Mouse (Mus musculus): Measurements from ENCODE around the gene 1810046K07Rik. TPM values are rescaled to one million over a fixed set of nuclear protein-coding genes. Genes with fewer than 3 reads are reported as not detected.

1810046K07Rik gene
- not detected in 2 replicates for polyA plus RNA-seq (2016; fragmentation: Nextera tagmentation; extraction: Ambion mirVana)

DNA sequence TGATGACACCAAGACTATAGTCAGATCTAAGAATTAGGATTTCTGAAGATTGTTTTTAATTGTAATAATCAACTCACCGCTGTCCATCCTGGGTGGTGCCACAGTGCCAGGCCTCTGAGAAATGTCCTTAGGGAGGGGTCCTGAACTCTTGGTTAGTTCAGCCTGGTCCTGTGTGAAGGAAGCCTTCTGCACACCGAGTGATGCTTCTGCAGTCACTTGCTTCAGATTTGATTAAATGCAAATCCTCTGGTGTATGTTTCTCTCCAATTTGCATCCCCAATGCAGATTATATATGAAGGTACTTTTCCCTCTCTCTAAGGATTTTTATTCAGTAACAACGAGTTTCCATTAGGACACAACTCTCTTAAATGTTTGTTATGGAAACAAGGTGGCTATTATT lies at the start of gene 1810046K07Rik:
Gene 1810046K07Rik (minus strand): TSS at position 187 of the 400 bp plus-strand sequence.
- WGBS: 83% methylated on average over 3 of the region's 3 CpGs

DNA sequence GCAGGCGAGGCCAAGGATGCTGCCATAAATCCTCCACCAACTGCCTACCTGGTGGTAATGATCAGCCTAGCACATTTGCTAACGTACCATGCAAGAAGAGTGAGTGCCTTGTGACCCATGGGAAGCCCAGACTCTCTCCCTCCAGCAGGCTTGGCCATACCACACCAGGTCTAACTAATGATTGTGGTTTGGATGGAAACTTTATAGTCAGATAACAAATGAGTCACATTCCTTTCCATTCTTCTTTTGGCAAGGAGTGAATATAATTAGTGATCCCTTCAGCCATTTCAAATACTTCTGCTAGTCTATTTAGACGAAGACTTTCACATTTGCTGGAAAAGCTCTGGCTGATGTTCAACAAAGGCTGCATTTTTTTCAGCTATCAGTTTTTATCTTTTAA lies 40.8 kb upstream of the 1810046K07Rik start:
- 76% methylated on average over 3 of the region's 3 CpGs for WGBS
- Histone ChIP-seq H3K4me1 (no peaks in the 10 kb centered on the region), H3K9ac (no peak overlapping the region), H3K27ac (no peak overlapping the region), H3K4me2 (no peak overlapping the region), H3K27me3 (no peaks in the 10 kb centered on the region), H3K36me3 (replicated peaks) (no peaks in the 10 kb centered on the region), H3K9me3 (no peaks in the 10 kb centered on the region), H3K4me3 (replicated peaks) (no peak overlapping the region)
- ATAC-seq (ENCODE audit: low FRiP score): no peak

More for the DNA sequence above, at the start of gene 1810046K07Rik:
- no peak within 1 kb of the TSS for H3K4me2 ChIP-seq
- no peaks in the 10 kb centered on the region for H3K27me3 ChIP-seq
- H3K36me3 ChIP-seq (replicated peaks): no peaks in the 10 kb centered on the region
- no peak within 1 kb of the TSS for H3K27ac ChIP-seq
- no peak within 1 kb of the TSS for H3K4me3 ChIP-seq (replicated peaks)
- ATAC-seq (ENCODE audit: low FRiP score): no peak
- H3K9ac ChIP-seq: no peak within 1 kb of the TSS
- H3K4me1 ChIP-seq: no peaks in the 10 kb centered on the region
- H3K9me3 ChIP-seq: no peaks in the 10 kb centered on the region

DNA sequence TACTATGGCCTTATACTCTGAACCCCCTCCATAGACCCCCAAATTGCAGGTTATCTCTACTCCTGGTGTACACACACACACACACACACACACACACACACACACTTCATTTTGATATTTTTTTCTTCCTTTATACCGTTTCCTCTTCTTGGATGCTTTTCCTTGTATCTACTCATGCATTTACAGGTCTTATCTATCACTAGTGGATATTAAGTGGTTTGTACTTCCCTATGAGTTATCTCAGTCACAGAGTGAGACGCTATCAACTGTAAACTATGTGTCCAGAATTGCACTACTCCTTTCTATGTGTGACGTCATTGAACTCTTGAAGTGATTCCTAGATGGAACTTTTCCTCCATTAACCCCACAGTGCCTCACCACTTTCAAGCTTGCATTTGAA lies 38.4 kb upstream of the 1810046K07Rik start:
- Histone ChIP-seq H3K9ac (no peak overlapping the region), H3K27me3 (no peaks in the 10 kb centered on the region), H3K27ac (no peak overlapping the region), H3K4me1 (no peaks in the 10 kb centered on the region), H3K4me3 (replicated peaks) (no peak overlapping the region), H3K9me3 (no peaks in the 10 kb centered on the region), H3K4me2 (no peak overlapping the region), H3K36me3 (replicated peaks) (no peaks in the 10 kb centered on the region)
- ATAC-seq (ENCODE audit: low FRiP score): no peak
- WGBS: 91% methylated on average over 3 of the region's 3 CpGs

DNA sequence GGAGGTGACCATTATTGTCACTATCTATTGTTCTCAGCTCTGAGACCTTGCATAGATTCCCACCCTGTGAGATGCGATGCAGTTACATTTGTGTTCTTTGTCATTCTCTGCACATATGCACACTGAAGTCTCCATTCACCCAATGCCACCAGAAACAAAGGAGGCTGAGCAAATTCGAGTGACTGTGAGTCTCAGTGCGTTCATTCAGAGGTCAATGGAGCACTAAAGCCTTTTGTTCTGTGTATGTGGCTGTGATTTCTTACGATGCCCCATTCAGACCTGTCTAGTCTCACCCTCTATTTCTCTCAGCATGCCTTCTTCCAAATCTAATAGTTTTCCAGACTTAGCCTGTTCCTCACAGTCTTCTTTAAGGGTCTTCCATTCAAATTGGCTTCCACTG lies 35.3 kb upstream of the 1810046K07Rik start:
- 12% methylated on average over 4 of the region's 4 CpGs for WGBS
- H3K9me3 ChIP-seq: no peaks in the 10 kb centered on the region
- no peaks in the 10 kb centered on the region for H3K36me3 ChIP-seq (replicated peaks)
- H3K9ac ChIP-seq: no peak overlapping the region
- no peak overlapping the region for H3K4me2 ChIP-seq
- H3K4me3 ChIP-seq (replicated peaks): no peak overlapping the region
- no peaks in the 10 kb centered on the region for H3K4me1 ChIP-seq
- no peak for ATAC-seq (ENCODE audit: low FRiP score)
- H3K27ac ChIP-seq: no peak overlapping the region
- H3K27me3 ChIP-seq: no peaks in the 10 kb centered on the region

DNA sequence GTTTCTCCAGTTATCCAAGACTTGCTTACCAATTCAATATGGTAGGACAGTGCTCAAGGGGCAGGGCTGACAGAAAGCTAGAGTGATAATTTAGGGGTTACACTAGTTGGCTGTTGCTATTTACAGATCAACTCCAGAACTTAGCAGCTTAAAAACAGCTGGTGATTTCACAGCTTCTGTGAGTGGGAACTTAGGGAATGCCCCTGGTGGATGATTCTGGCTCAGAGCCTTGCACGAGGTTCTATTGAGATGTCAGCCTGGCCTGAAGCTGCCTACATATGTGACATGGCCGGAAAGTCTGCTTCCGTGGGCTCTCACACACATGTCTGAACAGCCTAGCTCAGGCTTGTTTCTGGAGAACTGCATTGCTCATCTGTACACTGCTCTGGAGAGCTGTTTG lies 24.8 kb upstream of the 1810046K07Rik start:
- ATAC-seq (ENCODE audit: low FRiP score): no peak
- Histone ChIP-seq H3K4me3 (replicated peaks) (no peak overlapping the region), H3K9ac (no peak overlapping the region), H3K9me3 (no peaks in the 10 kb centered on the region), H3K27ac (no peak overlapping the region), H3K4me1 (no peaks in the 10 kb centered on the region), H3K36me3 (replicated peaks) (no peaks in the 10 kb centered on the region), H3K4me2 (no peak overlapping the region), H3K27me3 (no peaks in the 10 kb centered on the region)
- WGBS: 82% methylated on average over 3 of the region's 3 CpGs

DNA sequence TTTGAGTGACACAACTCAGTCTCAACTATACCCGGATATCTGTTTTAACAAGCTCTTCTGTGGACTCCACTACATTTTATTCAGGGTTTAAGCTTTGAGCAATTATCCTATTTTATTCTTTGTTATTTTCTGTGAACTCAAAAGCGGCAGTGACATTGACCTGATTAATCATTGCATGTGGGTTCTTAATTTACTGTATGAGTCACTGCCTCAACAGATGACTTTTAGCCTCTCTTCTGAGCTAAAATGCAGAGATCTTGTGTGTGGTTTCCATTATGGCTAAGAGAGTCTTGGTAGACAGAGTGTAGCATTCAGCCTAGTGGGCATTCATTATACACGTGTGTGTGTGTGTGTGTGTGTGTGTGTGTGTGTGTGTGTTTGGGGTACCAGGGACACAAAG lies 24.2 kb upstream of the 1810046K07Rik start:
- H3K4me3 ChIP-seq (replicated peaks): no peak overlapping the region
- no peaks in the 10 kb centered on the region for H3K9me3 ChIP-seq
- H3K4me1 ChIP-seq: no peaks in the 10 kb centered on the region
- no peak for ATAC-seq (ENCODE audit: low FRiP score)
- 81% methylated on average over 3 of the region's 3 CpGs for WGBS
- no peaks in the 10 kb centered on the region for H3K36me3 ChIP-seq (replicated peaks)
- H3K27me3 ChIP-seq: no peaks in the 10 kb centered on the region
- no peak overlapping the region for H3K27ac ChIP-seq
- no peak overlapping the region for H3K9ac ChIP-seq
- no peak overlapping the region for H3K4me2 ChIP-seq

DNA sequence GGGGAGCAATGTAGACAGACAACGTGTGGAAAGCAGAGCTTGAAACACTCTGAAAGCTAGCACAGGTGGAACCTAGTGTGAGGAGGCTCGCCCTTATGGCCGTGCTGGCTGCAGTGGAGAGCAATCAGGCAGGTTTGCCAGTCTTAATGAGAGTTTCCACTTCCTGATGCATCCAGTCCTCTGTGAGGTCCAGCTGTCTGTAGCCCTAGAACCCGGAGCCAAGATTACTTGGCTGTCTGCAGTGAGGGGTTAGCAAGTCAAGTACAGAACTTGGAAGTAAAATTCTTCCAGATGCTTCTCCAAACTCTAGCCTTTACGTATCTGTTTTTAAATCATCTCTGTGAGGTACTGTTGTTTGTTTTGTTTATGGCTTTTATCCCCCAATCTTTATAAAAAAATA lies 20.7 kb upstream of the 1810046K07Rik start:
- WGBS: 85% methylated on average over 5 of the region's 5 CpGs
- no peaks in the 10 kb centered on the region for H3K36me3 ChIP-seq (replicated peaks)
- ATAC-seq (ENCODE audit: low FRiP score): no peak
- H3K4me3 ChIP-seq (replicated peaks): no peak overlapping the region
- no peaks in the 10 kb centered on the region for H3K4me1 ChIP-seq
- H3K4me2 ChIP-seq: no peak overlapping the region
- no peaks in the 10 kb centered on the region for H3K27me3 ChIP-seq
- H3K9ac ChIP-seq: no peak overlapping the region
- no peaks in the 10 kb centered on the region for H3K9me3 ChIP-seq
- no peak overlapping the region for H3K27ac ChIP-seq

DNA sequence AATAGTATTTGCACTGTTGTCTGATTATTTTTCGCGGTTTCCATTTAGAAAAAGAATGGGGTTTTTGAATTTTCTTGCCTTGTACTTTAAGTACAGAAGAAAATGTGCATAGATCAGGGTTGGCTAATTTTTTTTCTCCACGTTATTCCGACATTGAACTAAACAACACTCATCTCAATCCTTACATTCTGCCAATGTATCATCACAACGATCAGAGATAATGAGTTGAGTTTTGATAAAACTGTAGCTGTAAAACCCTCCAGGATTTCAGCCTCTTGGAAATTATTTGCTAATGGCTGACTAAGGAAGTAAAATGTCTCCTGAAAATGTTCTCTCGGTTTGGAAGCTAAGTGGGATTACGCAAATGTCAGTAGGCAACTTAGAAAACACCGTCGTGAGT lies 17.1 kb upstream of the 1810046K07Rik start:
- no peak overlapping the region for H3K27ac ChIP-seq
- H3K4me2 ChIP-seq: no peak overlapping the region
- H3K9me3 ChIP-seq: no peaks in the 10 kb centered on the region
- no peak for ATAC-seq (ENCODE audit: low FRiP score)
- H3K27me3 ChIP-seq: no peaks in the 10 kb centered on the region
- no peak overlapping the region for H3K4me3 ChIP-seq (replicated peaks)
- H3K36me3 ChIP-seq (replicated peaks): no peaks in the 10 kb centered on the region
- no peaks in the 10 kb centered on the region for H3K4me1 ChIP-seq
- WGBS: 93% methylated on average over 9 of the region's 9 CpGs
- H3K9ac ChIP-seq: no peak overlapping the region

DNA sequence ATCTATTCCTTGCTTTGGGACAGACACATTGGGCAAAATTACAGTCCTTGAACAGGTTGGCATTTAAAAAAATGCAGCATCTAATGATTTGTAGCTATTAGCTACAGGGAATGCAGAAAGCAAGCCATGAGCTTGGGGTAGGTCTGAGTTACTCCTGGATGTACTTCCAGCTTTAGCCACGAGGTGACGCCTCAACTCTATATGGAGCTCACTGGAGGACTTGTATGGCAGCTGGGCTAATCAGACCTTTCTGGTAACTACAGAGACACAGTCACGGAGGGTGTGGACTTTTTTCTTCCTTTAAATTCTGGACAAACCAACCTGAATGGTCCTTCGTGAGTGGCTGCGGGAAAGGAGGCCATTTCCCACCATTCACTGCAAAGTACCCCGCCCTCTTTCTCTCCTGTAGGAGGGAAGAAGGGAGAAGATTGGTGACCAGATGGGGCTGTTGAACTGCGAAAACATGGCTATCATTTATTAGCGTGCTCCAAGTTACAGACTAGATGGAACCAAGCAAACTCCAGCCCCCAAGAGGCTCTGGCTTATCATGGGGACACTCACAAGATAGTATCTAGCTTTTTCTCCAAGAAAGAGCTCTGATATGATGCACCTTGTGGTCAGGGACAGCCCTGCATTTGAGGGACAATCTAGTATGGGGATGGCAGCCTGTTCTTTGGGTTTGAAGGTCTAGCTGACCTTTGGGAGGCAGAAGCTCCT lies 6.7 kb upstream of the 1810046K07Rik start:
- peak; percentile 75; the same call in 1 of the 2 replicates for ATAC-seq (ENCODE audit: low FRiP score)
- Histone ChIP-seq H3K9ac (no peak overlapping the region), H3K4me3 (replicated peaks) (no peak overlapping the region), H3K4me2 (peak overlapping the region; percentile 30; the same call in 1 of the 2 replicates), H3K9me3 (no peaks in the 10 kb centered on the region), H3K36me3 (replicated peaks) (no peaks in the 10 kb centered on the region), H3K27me3 (no peaks in the 10 kb centered on the region), H3K4me1 (0 out of 2 replicates have a peak, but pooled peaks cover 2% of the 10 kb centered on the region), H3K27ac (no peak overlapping the region)
- 28% methylated on average over 8 of the region's 8 CpGs for WGBS

DNA sequence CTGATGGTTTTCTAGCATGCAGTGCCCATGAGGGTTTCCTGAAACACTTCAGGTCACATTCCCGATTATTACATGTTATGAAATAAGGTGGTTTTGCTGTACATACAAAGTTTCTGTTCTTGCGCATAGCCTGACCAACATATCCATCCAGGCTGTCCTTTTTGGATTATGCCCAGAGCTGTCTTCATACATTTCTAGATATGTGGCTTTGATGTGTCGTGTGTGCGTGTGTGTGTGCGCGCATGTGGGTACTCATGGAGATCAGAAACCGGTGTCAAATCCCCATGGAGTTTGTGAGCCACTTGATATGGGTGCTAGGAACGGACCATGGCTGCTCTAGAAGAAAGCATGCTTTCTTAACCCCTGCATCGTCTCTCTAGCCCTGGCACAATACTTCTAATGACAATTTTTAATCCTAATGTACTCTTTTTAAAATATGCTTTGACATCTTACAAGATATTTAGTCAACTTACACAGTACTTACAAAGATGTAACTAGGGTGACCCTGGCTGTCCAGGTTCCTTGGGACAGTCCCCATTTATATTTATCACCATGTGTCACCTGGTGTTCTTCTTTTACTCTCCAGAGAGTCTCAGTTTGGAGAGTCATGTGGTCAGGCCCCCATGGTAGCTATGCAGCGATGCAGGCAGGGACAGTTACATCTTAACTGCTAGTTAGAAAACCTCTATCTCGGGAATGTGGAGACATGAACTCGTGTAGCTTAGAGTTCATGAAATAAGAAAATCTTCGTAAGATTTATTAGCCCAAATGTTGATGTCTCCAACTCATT lies 2.9 kb upstream of the 1810046K07Rik start:
- Histone ChIP-seq H3K27ac (no peak overlapping the region), H3K36me3 (replicated peaks) (no peaks in the 10 kb centered on the region), H3K4me3 (replicated peaks) (no peak overlapping the region), H3K27me3 (no peaks in the 10 kb centered on the region), H3K9ac (no peak overlapping the region), H3K9me3 (no peaks in the 10 kb centered on the region), H3K4me2 (no peak overlapping the region), H3K4me1 (0 out of 2 replicates have a peak, but pooled peaks cover 2% of the 10 kb centered on the region)
- no peak for ATAC-seq (ENCODE audit: low FRiP score)
- 93% methylated on average over 13 of the region's 13 CpGs for WGBS

DNA sequence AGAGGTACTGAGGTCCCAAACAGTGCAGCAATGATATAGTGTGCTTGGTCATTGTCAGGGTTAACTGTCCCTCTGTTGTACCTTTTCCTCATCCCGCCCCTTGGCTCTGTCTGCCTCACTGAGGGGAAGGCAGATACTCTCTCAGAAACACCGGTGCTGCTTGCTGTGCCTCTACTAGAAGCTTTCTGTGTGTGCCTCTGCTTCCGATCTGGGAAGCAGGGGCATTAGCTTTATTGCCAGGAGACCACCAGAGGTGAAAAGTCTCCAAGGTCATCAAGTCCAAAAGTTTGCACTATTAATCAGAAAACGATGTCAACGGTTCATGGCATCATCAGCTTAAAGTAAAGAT lies 1.2 kb downstream of the 1810046K07Rik start:
- Histone ChIP-seq H3K27me3 (no peaks in the 10 kb centered on the region), H3K4me1 (no peaks in the 10 kb centered on the region), H3K27ac (no peak overlapping the region), H3K9me3 (no peaks in the 10 kb centered on the region), H3K36me3 (replicated peaks) (no peaks in the 10 kb centered on the region), H3K4me2 (no peak overlapping the region), H3K9ac (no peak overlapping the region), H3K4me3 (replicated peaks) (no peak overlapping the region)
- no peak for ATAC-seq (ENCODE audit: low FRiP score)
- WGBS: 91% methylated on average over 5 of the region's 5 CpGs

DNA sequence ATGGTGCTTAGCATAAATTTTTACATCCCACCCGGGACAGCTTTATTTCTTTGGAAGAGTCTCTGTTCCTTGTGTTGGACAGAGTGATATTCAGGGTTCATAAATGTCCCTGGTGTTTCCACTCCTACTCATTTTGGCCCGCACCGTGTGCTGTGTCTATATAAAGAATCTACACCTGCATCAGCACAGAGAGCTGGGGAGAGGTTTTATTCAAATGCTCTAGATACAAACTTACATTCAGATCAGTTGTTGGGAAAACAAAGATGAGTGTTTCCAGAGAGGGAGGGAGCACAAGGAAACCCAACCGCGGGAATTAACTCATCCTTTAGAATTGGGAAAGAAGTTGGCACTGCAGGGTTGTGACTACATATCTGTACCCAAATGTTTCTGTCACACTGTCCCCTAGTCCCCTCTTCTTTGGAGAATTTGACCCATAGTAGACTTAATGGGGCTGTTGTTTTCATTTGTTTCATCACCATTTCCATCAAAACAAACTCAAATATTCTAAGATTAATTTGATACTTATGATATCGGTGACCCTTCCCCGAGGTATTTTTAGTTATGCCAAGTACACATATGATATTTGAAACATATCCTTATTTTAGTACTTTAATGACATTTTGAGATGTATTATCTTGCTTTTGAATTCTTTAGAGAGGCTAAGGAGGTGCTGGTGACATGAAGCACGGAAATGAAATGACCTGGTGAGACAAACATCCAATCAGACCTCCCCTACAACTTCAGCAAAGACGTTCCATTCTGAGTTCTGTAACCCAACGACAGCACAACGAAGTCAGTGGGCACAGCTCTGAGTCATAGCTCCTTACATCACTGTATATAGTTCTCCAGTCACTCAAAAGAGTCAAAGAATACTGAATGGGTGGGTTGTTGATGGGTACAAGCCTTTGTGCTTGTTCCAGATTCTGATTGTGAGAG lies 1.8 kb downstream of the 1810046K07Rik start:
- Histone ChIP-seq H3K4me1 (no peaks in the 10 kb centered on the region), H3K9ac (no peak overlapping the region), H3K27me3 (no peaks in the 10 kb centered on the region), H3K36me3 (replicated peaks) (no peaks in the 10 kb centered on the region), H3K9me3 (no peaks in the 10 kb centered on the region), H3K4me3 (replicated peaks) (no peak overlapping the region), H3K4me2 (no peak overlapping the region), H3K27ac (no peak overlapping the region)
- 89% methylated on average over 11 of the region's 11 CpGs for WGBS
- ATAC-seq (ENCODE audit: low FRiP score): no peak

Data from forebrain, embryonic 12.5 days (tissue).